Mouse (Mus musculus): ENCODE measurements around the gene Tppp3. TPM values are rescaled to one million over a fixed set of nuclear protein-coding genes. Genes with fewer than 3 reads are reported as not detected.

Tppp3 gene
- not detected for polyA plus RNA-seq (2014; fragmentation: Illumina TruSeq; extraction: RNeasy Lipid Tissue Mini Kit (QIAGEN cat#74804); ENCODE audit: low read depth, low replicate concordance)

DNA sequence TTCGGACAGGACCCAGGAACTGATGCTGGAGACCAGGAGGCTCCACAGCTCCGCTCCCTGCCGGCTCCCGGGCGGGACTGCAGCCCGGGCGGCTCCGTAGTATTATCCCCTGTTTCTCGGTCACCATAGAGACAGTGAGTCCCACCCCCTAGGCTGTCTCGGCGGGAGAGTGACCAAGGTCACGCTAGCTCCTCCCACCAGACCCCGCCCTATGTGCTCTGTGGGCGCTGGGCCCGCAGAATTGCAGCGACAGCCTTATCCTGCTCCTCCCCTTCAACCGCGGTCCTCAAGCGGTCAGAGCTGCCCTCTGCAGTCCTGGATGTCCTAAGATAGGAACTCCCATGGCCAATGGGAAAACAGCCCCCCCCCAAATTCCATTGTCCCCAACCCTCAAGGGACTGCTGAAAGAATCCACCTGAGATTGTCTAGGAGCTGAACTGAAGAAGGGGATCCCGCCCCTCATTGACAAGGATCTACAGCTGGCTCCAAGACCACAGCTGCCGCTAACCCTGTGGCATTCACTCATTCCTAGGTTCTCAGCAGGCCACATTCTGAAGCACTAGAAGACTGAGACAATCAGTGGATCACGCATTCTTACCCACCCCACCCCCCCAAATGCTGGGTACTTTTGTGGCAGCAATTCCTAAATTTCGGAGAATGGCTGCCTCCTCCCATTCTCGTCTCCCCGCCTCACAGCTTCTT lies at the start of gene Tppp3:
Gene Tppp3 (minus strand): TSS at position 213 of the 702 bp plus-strand sequence.

GRCm38 (mm10) chr8:105518436-105519313 lies 47.3 kb upstream of the Tppp3 start, which contains the start of gene Hsd11b2:
TSS of gene Hsd11b2 (plus strand) at chr8:105518755.

GRCm38 (mm10) chr8:105496439-105497180 lies 25.3 kb upstream of the Tppp3 start, which contains the start of gene Zdhhc1:
TSS of gene Zdhhc1 (minus strand) at chr8:105496902.

Other genes with a start within 250 kb of the Tppp3 start
- gene D230025D16Rik, start 246.4 kb downstream of the Tppp3 start, polyA plus RNA-seq (2014; fragmentation: Illumina TruSeq; extraction: RNeasy Lipid Tissue Mini Kit (QIAGEN cat#74804); ENCODE audit: low read depth, low replicate concordance): 33.1 TPM
- 0.81 TPM for gene B3gnt9, start 216.4 kb downstream of the Tppp3 start, polyA plus RNA-seq (2014; fragmentation: Illumina TruSeq; extraction: RNeasy Lipid Tissue Mini Kit (QIAGEN cat#74804); ENCODE audit: low read depth, low replicate concordance)
- gene Tradd, start 206.9 kb downstream of the Tppp3 start, polyA plus RNA-seq (2014; fragmentation: Illumina TruSeq; extraction: RNeasy Lipid Tissue Mini Kit (QIAGEN cat#74804); ENCODE audit: low read depth, low replicate concordance): 0.69 TPM
- gene Fbxl8, start 206.9 kb downstream of the Tppp3 start, polyA plus RNA-seq (2014; fragmentation: Illumina TruSeq; extraction: RNeasy Lipid Tissue Mini Kit (QIAGEN cat#74804); ENCODE audit: low read depth, low replicate concordance): not detected
- gene Hsf4, start 201.7 kb downstream of the Tppp3 start, polyA plus RNA-seq (2014; fragmentation: Illumina TruSeq; extraction: RNeasy Lipid Tissue Mini Kit (QIAGEN cat#74804); ENCODE audit: low read depth, low replicate concordance): not detected
- gene Nol3, start 195.4 kb downstream of the Tppp3 start, polyA plus RNA-seq (2014; fragmentation: Illumina TruSeq; extraction: RNeasy Lipid Tissue Mini Kit (QIAGEN cat#74804); ENCODE audit: low read depth, low replicate concordance): 1.5 TPM
- 0.28 TPM for gene 4931428F04Rik, start 181.7 kb downstream of the Tppp3 start, polyA plus RNA-seq (2014; fragmentation: Illumina TruSeq; extraction: RNeasy Lipid Tissue Mini Kit (QIAGEN cat#74804); ENCODE audit: low read depth, low replicate concordance)
- not detected for gene Exoc3l, start 175.4 kb downstream of the Tppp3 start, polyA plus RNA-seq (2014; fragmentation: Illumina TruSeq; extraction: RNeasy Lipid Tissue Mini Kit (QIAGEN cat#74804); ENCODE audit: low read depth, low replicate concordance)
- gene E2f4, start 173.9 kb downstream of the Tppp3 start, polyA plus RNA-seq (2014; fragmentation: Illumina TruSeq; extraction: RNeasy Lipid Tissue Mini Kit (QIAGEN cat#74804); ENCODE audit: low read depth, low replicate concordance): 4.1 TPM
- gene Elmo3, start 165.9 kb downstream of the Tppp3 start, polyA plus RNA-seq (2014; fragmentation: Illumina TruSeq; extraction: RNeasy Lipid Tissue Mini Kit (QIAGEN cat#74804); ENCODE audit: low read depth, low replicate concordance): 4.1 TPM
- gene Lrrc29, start 145.2 kb downstream of the Tppp3 start, polyA plus RNA-seq (2014; fragmentation: Illumina TruSeq; extraction: RNeasy Lipid Tissue Mini Kit (QIAGEN cat#74804); ENCODE audit: low read depth, low replicate concordance): 0.16 TPM
- gene Tmem208, start 145.2 kb downstream of the Tppp3 start, polyA plus RNA-seq (2014; fragmentation: Illumina TruSeq; extraction: RNeasy Lipid Tissue Mini Kit (QIAGEN cat#74804); ENCODE audit: low read depth, low replicate concordance): 10.8 TPM
- 0.28 TPM for gene Fhod1, start 123.6 kb downstream of the Tppp3 start, polyA plus RNA-seq (2014; fragmentation: Illumina TruSeq; extraction: RNeasy Lipid Tissue Mini Kit (QIAGEN cat#74804); ENCODE audit: low read depth, low replicate concordance)
- not detected for gene Slc9a5, start 122.7 kb downstream of the Tppp3 start, polyA plus RNA-seq (2014; fragmentation: Illumina TruSeq; extraction: RNeasy Lipid Tissue Mini Kit (QIAGEN cat#74804); ENCODE audit: low read depth, low replicate concordance)
- gene Plekhg4, start 98.3 kb downstream of the Tppp3 start, polyA plus RNA-seq (2014; fragmentation: Illumina TruSeq; extraction: RNeasy Lipid Tissue Mini Kit (QIAGEN cat#74804); ENCODE audit: low read depth, low replicate concordance): not detected
- gene Kctd19, start 58.0 kb downstream of the Tppp3 start, polyA plus RNA-seq (2014; fragmentation: Illumina TruSeq; extraction: RNeasy Lipid Tissue Mini Kit (QIAGEN cat#74804); ENCODE audit: low read depth, low replicate concordance): not detected
- not detected for gene Lrrc36, start 58.0 kb downstream of the Tppp3 start, polyA plus RNA-seq (2014; fragmentation: Illumina TruSeq; extraction: RNeasy Lipid Tissue Mini Kit (QIAGEN cat#74804); ENCODE audit: low read depth, low replicate concordance)
- 2.7 TPM for gene Zdhhc1, start 25.4 kb upstream of the Tppp3 start, polyA plus RNA-seq (2014; fragmentation: Illumina TruSeq; extraction: RNeasy Lipid Tissue Mini Kit (QIAGEN cat#74804); ENCODE audit: low read depth, low replicate concordance)
- gene Hsd11b2, start 47.2 kb upstream of the Tppp3 start, polyA plus RNA-seq (2014; fragmentation: Illumina TruSeq; extraction: RNeasy Lipid Tissue Mini Kit (QIAGEN cat#74804); ENCODE audit: low read depth, low replicate concordance): 39.1 TPM
- gene Atp6v0d1, start 94.5 kb upstream of the Tppp3 start, polyA plus RNA-seq (2014; fragmentation: Illumina TruSeq; extraction: RNeasy Lipid Tissue Mini Kit (QIAGEN cat#74804); ENCODE audit: low read depth, low replicate concordance): 30.4 TPM
- gene Ripor1, start 133.7 kb upstream of the Tppp3 start, polyA plus RNA-seq (2014; fragmentation: Illumina TruSeq; extraction: RNeasy Lipid Tissue Mini Kit (QIAGEN cat#74804); ENCODE audit: low read depth, low replicate concordance): 0.93 TPM
- gene Ctcf, start 165.0 kb upstream of the Tppp3 start, polyA plus RNA-seq (2014; fragmentation: Illumina TruSeq; extraction: RNeasy Lipid Tissue Mini Kit (QIAGEN cat#74804); ENCODE audit: low read depth, low replicate concordance): 70.9 TPM
- not detected for gene Agrp, start 165.9 kb upstream of the Tppp3 start, polyA plus RNA-seq (2014; fragmentation: Illumina TruSeq; extraction: RNeasy Lipid Tissue Mini Kit (QIAGEN cat#74804); ENCODE audit: low read depth, low replicate concordance)
- not detected for gene Carmil2, start 214.7 kb upstream of the Tppp3 start, polyA plus RNA-seq (2014; fragmentation: Illumina TruSeq; extraction: RNeasy Lipid Tissue Mini Kit (QIAGEN cat#74804); ENCODE audit: low read depth, low replicate concordance)
- gene Acd, start 229.6 kb upstream of the Tppp3 start, polyA plus RNA-seq (2014; fragmentation: Illumina TruSeq; extraction: RNeasy Lipid Tissue Mini Kit (QIAGEN cat#74804); ENCODE audit: low read depth, low replicate concordance): 1.1 TPM
- gene Pard6a, start 229.6 kb upstream of the Tppp3 start, polyA plus RNA-seq (2014; fragmentation: Illumina TruSeq; extraction: RNeasy Lipid Tissue Mini Kit (QIAGEN cat#74804); ENCODE audit: low read depth, low replicate concordance): not detected
- gene 4933405L10Rik, start 236.1 kb upstream of the Tppp3 start, polyA plus RNA-seq (2014; fragmentation: Illumina TruSeq; extraction: RNeasy Lipid Tissue Mini Kit (QIAGEN cat#74804); ENCODE audit: low read depth, low replicate concordance): not detected
- not detected for gene Enkd1, start 236.7 kb upstream of the Tppp3 start, polyA plus RNA-seq (2014; fragmentation: Illumina TruSeq; extraction: RNeasy Lipid Tissue Mini Kit (QIAGEN cat#74804); ENCODE audit: low read depth, low replicate concordance)

Measured in kidney, adult 10 weeks (tissue).